Mouse (Mus musculus) myocyte (in vitro differentiated cells): ENCODE measurements around the gene Rassf6. TPM values are rescaled to one million over a fixed set of nuclear protein-coding genes. Genes with fewer than 3 reads are reported as not detected.

Experiments
- H3K27me3 ChIP-seq: one replicate; pipeline ENCODE4 v1.6.1; 2011; ENCODE audit not compliant: control insufficient read depth, insufficient read depth, insufficient read length
- H3K36me3 ChIP-seq: one replicate; pipeline ENCODE4 v1.6.1; 2011; ENCODE audit not compliant: control insufficient read depth, insufficient read depth
- H3K4me2 ChIP-seq: one replicate; pipeline ENCODE4 v1.6.1; 2011; ENCODE audit warnings: low read depth, control low read depth
- H3K4me3 ChIP-seq: one replicate; pipeline ENCODE4 v1.5.1; 2011; ENCODE audit warnings: mild to moderate bottlenecking, control low read depth, moderate library complexity
- H3K79me2 ChIP-seq: one replicate; pipeline ENCODE4 v1.6.1; 2011; ENCODE audit not compliant: control insufficient read depth, insufficient read depth
- H3ac ChIP-seq: one replicate; pipeline ENCODE4 v1.6.1; 2011; ENCODE audit not compliant: control insufficient read depth, insufficient read length
- CEBPB ChIP-seq: IDR thresholded peaks from 2 replicates; pipeline ENCODE4 v1.6.1; 2011; ENCODE audit warnings: mild to moderate bottlenecking, moderate library complexity; ENCODE audit not compliant: poor library complexity, insufficient read depth, severe bottlenecking
- E2F4 ChIP-seq: IDR thresholded peaks from one replicate; pipeline ENCODE4 v1.6.1; 2011; ENCODE audit warnings: mild to moderate bottlenecking, control low read depth, moderate library complexity; ENCODE audit not compliant: insufficient read depth
- MAX ChIP-seq: IDR thresholded peaks from one replicate; pipeline ENCODE4 v1.6.1; 2011; ENCODE audit warnings: low read depth, mild to moderate bottlenecking, control low read depth
- MYOD1 ChIP-seq, 3 experiments: IDR thresholded peaks; one replicate each; pipeline ENCODE4 v1.6.1; 2011; ENCODE audit warnings: control low read depth in 2 of 3, low read depth in 2 of 3, mild to moderate bottlenecking in 2 of 3, moderate library complexity in 1 of 3; ENCODE audit not compliant: insufficient read length in 2 of 3, control insufficient read depth in 1 of 3
- MYOG ChIP-seq, 3 experiments: IDR thresholded peaks; one replicate each; pipeline ENCODE4 v1.6.1; 2011; ENCODE audit warnings: control low read depth in 2 of 3, low read depth in 2 of 3, mild to moderate bottlenecking in 2 of 3; ENCODE audit not compliant: insufficient read length in 2 of 3, control insufficient read depth in 1 of 3, insufficient read depth in 1 of 3
- POLR2A ChIP-seq: IDR thresholded peaks from one replicate; pipeline ENCODE4 v1.6.1; 2011; ENCODE audit warnings: low read depth, mild to moderate bottlenecking, control low read depth, moderate library complexity; ENCODE audit not compliant: insufficient read length
- POLR2AphosphoS2 ChIP-seq: IDR thresholded peaks from one replicate; pipeline ENCODE4 v1.6.1; 2011; ENCODE audit warnings: low read depth, control low read depth; ENCODE audit not compliant: insufficient read length
- REST ChIP-seq: IDR thresholded peaks from one replicate; pipeline ENCODE4 v1.6.1; 2011; ENCODE audit warnings: mild to moderate bottlenecking, control low read depth, moderate library complexity; ENCODE audit not compliant: insufficient read depth, insufficient read length
- SRF ChIP-seq: IDR thresholded peaks from one replicate; pipeline ENCODE4 v1.6.1; 2011; ENCODE audit warnings: low read depth; ENCODE audit not compliant: control insufficient read depth, insufficient read length
- TCF12 ChIP-seq: IDR thresholded peaks from one replicate; pipeline ENCODE4 v1.6.1; 2011; ENCODE audit warnings: mild to moderate bottlenecking, control low read depth; ENCODE audit not compliant: poor library complexity, insufficient read depth, severe bottlenecking
- TCF3 ChIP-seq: IDR thresholded peaks from one replicate; pipeline ENCODE4 v1.6.1; 2011; ENCODE audit warnings: low read depth, control low read depth; ENCODE audit not compliant: insufficient read length
- USF1 ChIP-seq: IDR thresholded peaks from one replicate; pipeline ENCODE4 v1.6.1; 2011; ENCODE audit warnings: low read depth, mild to moderate bottlenecking, control low read depth, moderate library complexity
- polyA plus RNA-seq: library from polyadenylated mRNA; unstranded; fragments of >200 nt; fragmentation: generic; extraction: Trizol; gene quantifications from one replicate; pipeline ENCODE4 v1.2.1, GENCODE M21; 2012; ENCODE audit warnings: missing spikeins

The Rassf6 gene
- polyA plus RNA-seq, 1 experiment: not detected

GRCm38 (mm10) chr5:90652724-90653123, 12.3 kb upstream of the Rassf6 start:
- Histone ChIP-seq H3K4me2 (no peak overlapping the region), H3K79me2 (no peaks in the 10 kb centered on the region), H3K27me3 (no peaks in the 10 kb centered on the region), H3ac (no peak overlapping the region), H3K4me3 (no peak overlapping the region), H3K36me3 (no peaks in the 10 kb centered on the region)
- TF ChIP-seq REST: no peak
- no peak for TF ChIP-seq POLR2AphosphoS2
- TF ChIP-seq USF1: no peak
- no peak for TF ChIP-seq TCF12
- TF ChIP-seq E2F4: no peak
- TF ChIP-seq CEBPB: no peak
- TF ChIP-seq POLR2A: no peak
- no peak for TF ChIP-seq SRF
- TF ChIP-seq MAX: no peak
- no peak for TF ChIP-seq TCF3
- TF ChIP-seq MYOD1 (IDR thresholded peaks at IDR 0.05; ENCODE audit: control insufficient read depth in 1 of 3, insufficient read length in 2 of 3, low read depth in 2 of 3): no peak
- TF ChIP-seq MYOG (IDR thresholded peaks at IDR 0.05; ENCODE audit: control insufficient read depth in 1 of 3, insufficient read depth in 1 of 3, insufficient read length in 2 of 3, low read depth in 2 of 3): no peak

- Histone ChIP-seq H3K4me3 (no peak overlapping the region), H3ac (no peak overlapping the region), H3K36me3 (no peaks in the 10 kb centered on the region), H3K79me2 (no peaks in the 10 kb centered on the region), H3K27me3 (no peaks in the 10 kb centered on the region), H3K4me2 (no peak overlapping the region)
- no peak for TF ChIP-seq CEBPB
- TF ChIP-seq TCF12: no peak
- no peak for TF ChIP-seq TCF3
- no peak for TF ChIP-seq SRF
- no peak for TF ChIP-seq POLR2A
- TF ChIP-seq MYOG (IDR thresholded peaks at IDR 0.05; ENCODE audit: control insufficient read depth in 1 of 3, insufficient read depth in 1 of 3, insufficient read length in 2 of 3, low read depth in 2 of 3): no peak
These were observed 10.2 kb upstream of the Rassf6 start for GRCm38 (mm10) chr5:90650466-90651150.

- no peaks in the 10 kb centered on the region for H3K36me3 ChIP-seq
- no peaks in the 10 kb centered on the region for H3K27me3 ChIP-seq
- no peak overlapping the region for H3ac ChIP-seq
- no peak overlapping the region for H3K4me2 ChIP-seq
- H3K4me3 ChIP-seq: no peak overlapping the region
- no peak for TF ChIP-seq TCF12
- H3K79me2 ChIP-seq: no peaks in the 10 kb centered on the region
These were observed 7.0 kb upstream of the Rassf6 start for GRCm38 (mm10) chr5:90647473-90647872.

- no peak overlapping the region for H3K4me3 ChIP-seq
- H3K4me2 ChIP-seq: no peak overlapping the region
- H3K79me2 ChIP-seq: no peaks in the 10 kb centered on the region
- TF ChIP-seq TCF3: no peak
- no peak for TF ChIP-seq TCF12
- TF ChIP-seq CEBPB: no peak
- TF ChIP-seq POLR2A: no peak
- TF ChIP-seq MAX: no peak
- TF ChIP-seq SRF: no peak
- TF ChIP-seq MYOG (IDR thresholded peaks at IDR 0.05; ENCODE audit: control insufficient read depth in 1 of 3, insufficient read depth in 1 of 3, insufficient read length in 2 of 3, low read depth in 2 of 3): no peak
- TF ChIP-seq POLR2AphosphoS2: no peak
- no peak for TF ChIP-seq MYOD1 (IDR thresholded peaks at IDR 0.05; ENCODE audit: control insufficient read depth in 1 of 3, insufficient read length in 2 of 3, low read depth in 2 of 3)
- TF ChIP-seq USF1: no peak
- TF ChIP-seq E2F4: no peak
- no peak for TF ChIP-seq REST
- H3ac ChIP-seq: no peak overlapping the region
- no peaks in the 10 kb centered on the region for H3K36me3 ChIP-seq
- H3K27me3 ChIP-seq: no peaks in the 10 kb centered on the region
These were observed 5.9 kb upstream of the Rassf6 start for GRCm38 (mm10) chr5:90646398-90646797.

DNA sequence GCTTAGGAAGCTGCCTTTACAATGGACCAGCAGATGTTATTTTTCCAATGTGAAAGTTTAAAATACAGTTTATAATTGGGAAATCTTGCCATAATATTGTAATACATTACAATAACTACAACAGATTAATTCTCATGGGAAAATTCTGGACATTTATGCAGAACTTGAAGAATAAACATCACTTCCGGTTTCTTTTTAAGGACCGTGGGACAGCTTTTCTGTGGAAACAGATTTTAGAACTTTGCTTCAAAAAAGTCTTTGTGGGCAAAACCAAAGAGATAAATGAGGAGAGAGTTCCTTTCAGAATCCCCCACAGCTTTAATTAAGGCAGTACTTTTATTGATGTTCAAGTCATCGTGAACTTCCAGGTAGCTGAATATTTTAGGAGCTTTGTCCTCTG, 5.1 kb upstream of the Rassf6 start:
- TF ChIP-seq E2F4 (no peak), POLR2A (no peak), CEBPB (no peak), SRF (no peak), TCF3 (no peak), TCF12 (no peak), REST (no peak), POLR2AphosphoS2 (no peak), MYOD1 (IDR thresholded peaks at IDR 0.05; ENCODE audit: control insufficient read depth in 1 of 3, insufficient read length in 2 of 3, low read depth in 2 of 3) (no peak), MAX (no peak), USF1 (no peak), MYOG (IDR thresholded peaks at IDR 0.05; ENCODE audit: control insufficient read depth in 1 of 3, insufficient read depth in 1 of 3, insufficient read length in 2 of 3, low read depth in 2 of 3) (no peak)
- H3K27me3 ChIP-seq: no peaks in the 10 kb centered on the region
- H3ac ChIP-seq: no peak overlapping the region
- no peaks in the 10 kb centered on the region for H3K36me3 ChIP-seq
- no peak overlapping the region for H3K4me3 ChIP-seq
- no peaks in the 10 kb centered on the region for H3K79me2 ChIP-seq
- no peak overlapping the region for H3K4me2 ChIP-seq
